Mouse (Mus musculus) kidney, adult 2 months (tissue): ENCODE results near the gene Pamr1. TPM values are rescaled to one million over a fixed set of nuclear protein-coding genes. Genes with fewer than 3 reads are reported as not detected.

Experiments
- DNase-seq: peaks from one replicate; pipeline ENCODE4 v3.0.0; 2021
- H3K27ac ChIP-seq: fragments of 200-500 bp; 2 replicates; pipeline ENCODE4 v1.5.1; 2012; ENCODE audit warnings: low read depth, low read length, control low read depth, inconsistent platforms; ENCODE audit not compliant: insufficient read depth
- H3K27me3 ChIP-seq: fragments of 200-500 bp; replicated peaks from 2 replicates; pipeline ENCODE4 v1.6.1; 2012; ENCODE audit warnings: mild to moderate bottlenecking, moderate library complexity, low read length, inconsistent platforms; ENCODE audit not compliant: control insufficient read depth, insufficient read depth
- H3K36me3 ChIP-seq: fragments of 200-500 bp; 2 replicates; pipeline ENCODE4 v1.6.1; 2012; ENCODE audit warnings: mild to moderate bottlenecking, moderate library complexity, low read length, inconsistent platforms; ENCODE audit not compliant: control insufficient read depth, insufficient read depth
- H3K4me1 ChIP-seq: fragments of 200-500 bp; 2 replicates; pipeline ENCODE4 v1.6.1; 2011; ENCODE audit warnings: low read length; ENCODE audit not compliant: control insufficient read depth, insufficient read depth
- H3K4me3 ChIP-seq: fragments of 200-500 bp; 2 replicates; pipeline ENCODE4 v1.5.1; 2011; ENCODE audit warnings: mild to moderate bottlenecking, low read depth, low read length, control low read depth; ENCODE audit not compliant: insufficient read depth
- CTCF ChIP-seq: fragments of 200-500 bp; conservative IDR thresholded peaks from 2 replicates; pipeline ENCODE4 v1.5.1; 2011; ENCODE audit warnings: low read depth, mild to moderate bottlenecking, control low read depth, low read length, moderate library complexity, mixed read lengths; ENCODE audit not compliant: insufficient read depth, insufficient read length
- POLR2A ChIP-seq: fragments of 200-500 bp; IDR thresholded peaks from one replicate; pipeline ENCODE4 v1.6.1; 2011; ENCODE audit warnings: low read depth, low read length, control low read depth
- WGBS: fragments of 180-500 bp; shearing (Covaris S2); methylation state at CpG from one replicate; pipeline ENCODE4 v1.1.7; 2018; 5-methylcytosine and 5-hydroxymethylcytosine counted together
- polyA plus RNA-seq: library from polyadenylated mRNA; depleted of rRNA; stranded (reverse); fragments of >200 nt; gene quantifications from 2 replicates; pipeline ENCODE4 v1.2.3, GENCODE M21; 2012

Gene Pamr1
- polyA plus RNA-seq, 1 experiment = 6.1 TPM

GRCm38 (mm10) chr2:102624538-102624937, 74.7 kb downstream of the Pamr1 start:
- no peaks in the 10 kb centered on the region for H3K36me3 ChIP-seq
- no peak for DNase-seq
- TF ChIP-seq CTCF (no peak), POLR2A (no peak)
- H3K4me3 ChIP-seq = no peak overlapping the region
- WGBS = 100% methylated on average over 1 of the region's 1 CpGs
- H3K27me3 ChIP-seq = no peaks in the 10 kb centered on the region
- no peaks in the 10 kb centered on the region for H3K4me1 ChIP-seq
- no peak overlapping the region for H3K27ac ChIP-seq

- no peaks in the 10 kb centered on the region for H3K27me3 ChIP-seq
- no peaks in the 10 kb centered on the region for H3K36me3 ChIP-seq
- WGBS = 88% methylated on average over 4 of the region's 4 CpGs
- DNase-seq = no peak
- H3K4me3 ChIP-seq = no peak overlapping the region
- no peaks in the 10 kb centered on the region for H3K4me1 ChIP-seq
- H3K27ac ChIP-seq = no peak overlapping the region
- TF ChIP-seq CTCF (no peak), POLR2A (no peak)
Observed at GRCm38 (mm10) chr2:102632361-102632760, 82.5 kb downstream of the Pamr1 start.

- Histone ChIP-seq H3K4me1 (no peaks in the 10 kb centered on the region), H3K27me3 (no peaks in the 10 kb centered on the region), H3K27ac (no peak overlapping the region), H3K4me3 (no peak overlapping the region), H3K36me3 (no peaks in the 10 kb centered on the region)
- TF ChIP-seq POLR2A (no peak), CTCF (no peak)
- 90% methylated on average over 1 of the region's 1 CpGs for WGBS
- no peak for DNase-seq
Observed at GRCm38 (mm10) chr2:102634010-102634409, 84.2 kb downstream of the Pamr1 start.

GRCm38 (mm10) chr2:102635523-102636060, 85.8 kb downstream of the Pamr1 start:
- H3K27me3 ChIP-seq = no peaks in the 10 kb centered on the region
- no peak overlapping the region for H3K27ac ChIP-seq
- TF ChIP-seq POLR2A = no peak
- no peaks in the 10 kb centered on the region for H3K36me3 ChIP-seq
- no peak overlapping the region for H3K4me3 ChIP-seq
- DNase-seq = no peak
- H3K4me1 ChIP-seq = no peaks in the 10 kb centered on the region
- 84% methylated on average over 3 of the region's 3 CpGs for WGBS

GRCm38 (mm10) chr2:102636116-102636600, 86.3 kb downstream of the Pamr1 start:
- no peak for DNase-seq
- Histone ChIP-seq H3K27me3 (no peaks in the 10 kb centered on the region), H3K36me3 (no peaks in the 10 kb centered on the region), H3K27ac (no peak overlapping the region), H3K4me1 (no peaks in the 10 kb centered on the region), H3K4me3 (no peak overlapping the region)
- TF ChIP-seq POLR2A (no peak), CTCF (no peak)
- 90% methylated on average over 7 of the region's 7 CpGs for WGBS

GRCm38 (mm10) chr2:102638140-102638539, 88.3 kb downstream of the Pamr1 start:
- DNase-seq = no peak
- Histone ChIP-seq H3K4me1 (no peaks in the 10 kb centered on the region), H3K36me3 (no peaks in the 10 kb centered on the region), H3K27me3 (no peaks in the 10 kb centered on the region), H3K4me3 (no peak overlapping the region), H3K27ac (no peak overlapping the region)
- no peak for TF ChIP-seq POLR2A
- no peak for TF ChIP-seq CTCF
- 64% methylated on average over 5 of the region's 5 CpGs for WGBS

GRCm38 (mm10) chr2:102638690-102639089, 88.9 kb downstream of the Pamr1 start:
- H3K27me3 ChIP-seq = no peaks in the 10 kb centered on the region
- no peak for DNase-seq
- no peaks in the 10 kb centered on the region for H3K36me3 ChIP-seq
- no peak overlapping the region for H3K4me3 ChIP-seq
- no peak overlapping the region for H3K27ac ChIP-seq
- WGBS = 53% methylated on average over 2 of the region's 2 CpGs
- no peaks in the 10 kb centered on the region for H3K4me1 ChIP-seq
- TF ChIP-seq POLR2A = no peak
